18 mouse cellular contexts compared by ENCODE assay signal in genomic region chr16:28127006-28127405, GRCm38 (mm10).
"Had no signal": no experiment of that assay in that cellular context is flagged by ENCODE, and none has a peak within 500 bp of the region (broad histone marks: within the 10 kb centered on the region; RNA-seq: fewer than 3 reads in every experiment).

No protein-coding gene starts in this region.

- ATAC-seq: liver, postnatal 0 days; lung, postnatal 0 days; midbrain, embryonic 13.5 days; midbrain, embryonic 15.5 days had no signal

- H3K4me1 ChIP-seq: lung, embryonic 15.5 days; megakaryocyte, embryonic 14.5 days; midbrain, embryonic 13.5 days; midbrain, embryonic 15.5 days; neural tube, embryonic 12.5 days; stomach, embryonic 15.5 days had no signal

- H3K4me3 ChIP-seq: lung, embryonic 15.5 days; megakaryocyte, embryonic 14.5 days; midbrain, embryonic 13.5 days; midbrain, embryonic 15.5 days; neural tube, embryonic 12.5 days; stomach, embryonic 15.5 days had no signal

- DNase-seq: liver, postnatal 0 days; lung, adult 2 months; lung, postnatal 14 days; lung, postnatal 36 days; right cerebral cortex, postnatal 14 days; thymus, adult 2 months; thymus, postnatal 25 days; thymus, postnatal 4 days had no signal

- H3K9me3 ChIP-seq: lung, embryonic 15.5 days; midbrain, embryonic 13.5 days; midbrain, embryonic 15.5 days; neural tube, embryonic 12.5 days; stomach, embryonic 15.5 days had no signal

- H3K4me2 ChIP-seq: lung, embryonic 15.5 days; midbrain, embryonic 11.5 days; midbrain, embryonic 13.5 days; midbrain, embryonic 15.5 days; neural tube, embryonic 12.5 days; stomach, embryonic 15.5 days had no signal

- H3K36me3 ChIP-seq: lung, embryonic 15.5 days; midbrain, embryonic 13.5 days; midbrain, embryonic 15.5 days; neural tube, embryonic 12.5 days; stomach, embryonic 15.5 days had no signal

- H3K27me3 ChIP-seq: lung, embryonic 15.5 days; megakaryocyte, embryonic 14.5 days; midbrain, embryonic 13.5 days; midbrain, embryonic 15.5 days; neural tube, embryonic 12.5 days; stomach, embryonic 15.5 days had no signal

- H3K27ac ChIP-seq: lung, embryonic 15.5 days; macrophage; midbrain, embryonic 13.5 days; midbrain, embryonic 15.5 days; neural tube, embryonic 12.5 days; stomach, embryonic 15.5 days; stomach, postnatal 0 days had no signal

- H3K9ac ChIP-seq: liver, postnatal 0 days; lung, embryonic 15.5 days; midbrain, embryonic 13.5 days; midbrain, embryonic 15.5 days; neural tube, embryonic 12.5 days; stomach, embryonic 15.5 days had no signal
